Mouse (Mus musculus) spleen, postnatal 14 days (tissue): Measurements from ENCODE around the gene Hsd11b2.
"Not testable (repeated sequence)": the region's sequence is repeated elsewhere in the genome, so short reads cannot be mapped to it uniquely, and the experiment has no call there.

Experiments used
- DNase-seq, 2 experiments: peaks; one replicate each; pipeline ENCODE4 v3.0.0; 2021 to 2022; ENCODE audit warnings: low spot score in 2 of 2

Hsd11b2 gene

DNA sequence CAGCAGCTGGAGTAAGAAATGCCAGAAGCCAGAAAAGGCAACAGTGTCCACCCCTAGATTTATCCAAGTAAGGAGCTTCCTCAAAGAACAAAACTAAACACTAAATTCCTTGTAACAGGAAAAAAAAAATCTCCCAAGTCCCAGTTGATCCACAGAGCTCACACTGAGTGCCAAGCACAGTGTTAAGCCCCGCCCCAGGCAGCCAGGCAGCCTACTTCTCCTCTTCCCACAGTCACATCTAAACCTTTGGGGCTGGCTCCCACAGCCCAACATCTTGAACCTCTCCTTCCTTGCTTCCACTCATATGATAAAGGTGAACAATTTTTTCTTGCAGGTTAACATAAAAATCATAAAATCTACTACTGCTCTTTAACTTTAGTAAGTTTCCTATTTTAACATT is 45.3 kb downstream of the Hsd11b2 start:
- no peak for DNase-seq

DNA sequence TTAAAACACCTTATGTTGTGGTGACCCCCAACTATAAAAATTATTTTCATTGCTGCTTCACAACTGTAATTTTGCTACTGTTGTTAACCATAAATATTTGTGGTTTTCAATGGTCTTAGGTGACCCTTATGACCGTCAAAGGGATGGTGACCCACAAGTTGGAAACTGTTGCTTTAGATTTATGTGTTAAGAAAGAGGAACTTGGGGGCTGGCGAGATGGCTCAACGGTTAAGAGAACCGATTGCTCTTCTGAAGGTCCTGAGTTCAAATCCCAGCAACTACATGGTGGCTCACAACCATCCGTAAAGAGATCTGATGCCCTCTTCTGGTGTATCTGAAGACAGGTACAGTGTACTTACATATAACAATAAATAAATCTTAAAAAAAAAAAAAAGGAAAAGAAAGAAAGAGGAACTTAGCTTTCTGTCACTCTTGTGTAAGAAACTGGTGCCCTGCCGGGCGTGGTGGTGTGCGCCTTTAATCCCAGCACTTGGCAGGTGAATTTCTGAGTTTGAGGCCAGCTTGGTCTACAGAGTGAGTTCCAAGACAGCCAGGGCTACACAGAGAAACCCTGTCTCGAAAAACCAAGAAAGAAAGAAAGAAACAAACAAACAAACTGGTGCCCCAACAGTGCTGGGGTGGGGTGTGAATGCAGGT is 46.1 kb downstream of the Hsd11b2 start:
- not testable (repeated sequence) for DNase-seq

DNA sequence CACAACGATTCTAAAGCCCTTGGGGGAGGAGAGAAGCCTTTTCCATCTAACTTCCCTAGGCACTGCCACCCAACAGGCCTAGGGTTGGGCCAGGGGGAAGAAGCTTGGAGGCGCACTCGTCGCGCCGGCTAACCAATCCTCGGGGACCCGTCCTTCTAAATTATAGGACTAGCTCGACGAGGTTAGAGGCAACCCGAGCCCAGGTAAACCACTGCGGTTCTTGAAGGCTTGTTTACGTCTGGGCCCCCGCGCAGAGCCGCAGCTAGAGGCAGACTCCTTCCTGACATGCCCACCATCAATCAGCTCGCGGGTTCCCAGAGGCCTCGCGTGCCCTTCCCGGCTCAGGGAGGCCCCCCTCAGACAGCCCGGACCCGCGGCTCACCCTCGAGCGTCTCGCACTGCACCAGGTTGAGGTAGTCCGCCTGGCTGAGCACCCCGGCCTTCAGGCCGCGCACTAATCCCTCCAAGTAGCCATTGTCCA is 46.9 kb downstream of the Hsd11b2 start:
- no peak for DNase-seq

DNA sequence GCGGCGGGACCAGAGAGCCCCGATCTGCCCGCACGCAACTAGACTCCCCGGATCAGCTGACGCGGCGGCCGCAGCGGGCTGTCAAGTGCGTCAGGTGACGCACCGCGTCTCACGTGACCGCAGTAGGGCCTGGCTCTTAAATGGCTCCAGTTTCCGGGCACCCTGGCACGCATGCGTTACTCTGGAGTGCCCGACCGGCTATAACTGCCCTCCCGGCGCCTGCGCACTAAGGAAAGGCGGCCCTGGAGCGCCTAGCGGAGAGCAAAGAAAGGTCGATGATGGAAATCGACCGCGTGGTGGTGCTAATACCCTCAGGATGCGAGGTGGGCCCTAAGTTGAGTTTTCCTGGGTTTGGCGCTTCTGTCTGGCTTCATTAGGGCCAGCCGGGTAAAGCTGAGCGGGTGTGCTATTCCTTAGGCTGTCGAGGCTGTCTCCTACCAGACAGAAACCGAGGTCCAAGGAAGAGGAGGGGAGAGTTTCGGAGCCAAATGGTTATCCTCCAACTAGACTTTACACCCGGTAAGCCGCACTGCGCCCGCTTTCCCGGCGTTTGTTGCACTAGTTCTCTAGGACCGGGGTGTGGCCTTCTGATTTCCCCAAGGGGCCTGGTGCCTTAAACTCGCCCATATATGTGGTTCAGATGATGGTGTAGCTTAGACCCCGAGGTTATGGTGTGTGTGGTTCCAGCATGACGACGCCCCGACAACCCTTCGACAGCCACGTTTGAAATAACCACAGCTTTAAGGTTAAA is 47.6 kb downstream of the Hsd11b2 start, which contains the start of gene Atp6v0d1:
Gene Atp6v0d1 (minus strand): TSS at position 96 of the 751 bp plus-strand sequence.
- DNase-seq = peak; percentile 98 to 99

DNA sequence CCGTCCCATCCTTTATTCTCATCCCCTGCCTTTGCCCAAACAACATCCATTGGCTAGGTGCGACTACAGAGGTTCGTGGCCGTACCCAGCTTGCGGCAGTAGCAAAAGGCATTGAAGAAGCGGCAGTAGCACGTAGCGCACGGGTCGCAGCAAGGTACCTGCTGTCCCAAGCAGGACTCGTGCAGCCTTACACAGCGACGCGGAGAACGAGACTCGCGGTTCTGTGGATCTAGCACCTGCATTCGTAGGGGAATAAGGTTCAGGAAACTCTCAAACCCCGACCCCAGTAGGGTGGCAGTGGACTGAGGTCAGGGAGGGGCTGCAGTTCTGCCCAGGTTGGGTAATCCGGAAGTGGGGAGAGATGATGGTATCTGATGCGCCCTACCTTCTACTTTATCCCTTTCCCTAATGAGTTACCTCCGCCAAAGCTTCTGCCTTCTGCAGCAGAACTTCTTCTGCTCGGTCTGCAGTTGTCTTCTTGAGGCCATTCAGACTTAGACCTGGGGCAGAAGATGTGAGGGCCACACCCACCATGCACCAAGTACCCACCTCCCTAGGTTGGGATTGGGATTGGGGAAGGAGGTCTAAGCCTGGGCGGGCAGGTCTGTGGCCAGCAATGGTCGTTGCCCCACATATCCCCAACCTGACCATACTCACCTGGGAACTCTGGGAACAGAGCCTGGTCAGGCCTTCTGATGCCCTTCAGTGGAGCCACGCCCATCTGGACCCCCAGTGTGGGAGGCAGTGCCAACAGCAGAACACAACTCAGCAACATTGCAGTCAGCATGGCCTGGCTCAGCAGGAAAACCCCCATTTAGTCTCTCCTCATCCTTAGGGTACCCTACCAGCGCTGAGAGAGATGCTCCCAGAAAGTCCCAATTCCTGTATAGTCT is 48.4 kb downstream of the Hsd11b2 start:
- DNase-seq = peak; percentile 11 to 12

DNA sequence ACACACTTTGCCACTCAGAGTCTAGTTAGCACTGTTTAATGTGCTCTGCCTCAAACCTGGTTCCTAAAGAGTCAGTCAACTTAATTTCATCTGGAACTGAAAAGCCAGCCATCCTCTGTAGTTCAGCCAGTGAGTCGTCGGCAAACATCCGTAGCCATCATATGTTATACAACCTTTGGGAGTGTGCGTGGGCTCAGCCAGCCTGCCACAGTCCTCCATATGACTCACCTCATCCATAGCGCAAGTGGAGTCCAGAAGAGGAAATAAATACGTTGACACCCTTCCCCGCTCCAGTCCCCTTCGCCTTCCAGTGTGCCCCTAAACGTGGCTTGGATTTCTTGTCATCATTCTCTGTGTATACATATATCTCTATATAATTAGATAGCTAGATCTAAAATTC is 53.3 kb downstream of the Hsd11b2 start:
- no peak for DNase-seq

DNA sequence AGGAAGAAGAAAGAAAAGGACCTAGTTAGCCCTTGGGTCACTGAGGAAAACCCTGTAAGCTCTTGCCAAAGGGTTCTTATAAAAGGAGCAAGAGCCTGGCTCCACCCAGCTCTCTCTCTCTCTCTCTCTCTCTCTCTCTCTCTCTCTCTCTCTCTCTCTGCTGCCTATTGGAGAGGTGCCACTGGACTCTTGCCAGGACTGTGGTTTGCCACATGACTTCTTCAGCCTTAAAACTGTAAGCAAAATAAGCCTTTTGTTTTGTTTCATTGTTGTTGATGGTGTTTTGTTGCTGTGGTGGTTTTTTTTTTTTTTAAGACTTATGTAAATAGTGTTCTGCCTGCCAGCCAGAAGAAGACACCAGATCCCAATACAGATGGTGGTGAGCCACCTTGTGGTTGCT is 54.9 kb downstream of the Hsd11b2 start:
- DNase-seq = no peak
